Mouse (Mus musculus) lung, postnatal 25 days (tissue): Measurements from ENCODE around the gene Cask.

Experiments used
- DNase-seq: peaks from one replicate; pipeline ENCODE4 v3.0.0; 2022; ENCODE audit warnings: low spot score

Gene Cask

GRCm38 (mm10) chrX:13518019-13518418, 333.1 kb downstream of the Cask start:
- no peak for DNase-seq

- DNase-seq = no peak
Observed at GRCm38 (mm10) chrX:13516451-13516850, 334.7 kb downstream of the Cask start.

- no peak for DNase-seq
Observed at GRCm38 (mm10) chrX:13513864-13514263, 337.3 kb downstream of the Cask start.

- peak; percentile 24 for DNase-seq
Observed at GRCm38 (mm10) chrX:13513127-13513526, 338.0 kb downstream of the Cask start.

- peak; percentile 56 for DNase-seq
Observed at GRCm38 (mm10) chrX:13506376-13506775, 344.8 kb downstream of the Cask start.

GRCm38 (mm10) chrX:13504389-13504788, 346.8 kb downstream of the Cask start:
- no peak for DNase-seq

- no peak for DNase-seq
Observed at GRCm38 (mm10) chrX:13502862-13503375, 348.2 kb downstream of the Cask start.

- DNase-seq = no peak
Observed at GRCm38 (mm10) chrX:13500284-13500683, 350.9 kb downstream of the Cask start.

- DNase-seq = no peak
Observed at GRCm38 (mm10) chrX:13494892-13495703, 356.1 kb downstream of the Cask start.

- DNase-seq = no peak
Observed at GRCm38 (mm10) chrX:13492922-13493321, 358.2 kb downstream of the Cask start.

GRCm38 (mm10) chrX:13490941-13491340, 360.2 kb downstream of the Cask start:
- DNase-seq = no peak

GRCm38 (mm10) chrX:13489761-13490160, 361.4 kb downstream of the Cask start:
- DNase-seq = no peak

GRCm38 (mm10) chrX:13489001-13489400, 362.2 kb downstream of the Cask start:
- no peak for DNase-seq

- no peak for DNase-seq
Observed at GRCm38 (mm10) chrX:13484447-13484846, 366.7 kb downstream of the Cask start.

GRCm38 (mm10) chrX:13482576-13482975, 368.6 kb downstream of the Cask start:
- peak; percentile 43 for DNase-seq

- no peak for DNase-seq
Observed at GRCm38 (mm10) chrX:13479570-13479969, 371.6 kb downstream of the Cask start.

GRCm38 (mm10) chrX:13478298-13478697, 372.9 kb downstream of the Cask start:
- peak; percentile 41 for DNase-seq

GRCm38 (mm10) chrX:13477596-13477995, 373.6 kb downstream of the Cask start:
- no peak for DNase-seq

GRCm38 (mm10) chrX:13475382-13475781, 375.8 kb downstream of the Cask start:
- no peak for DNase-seq

- DNase-seq = no peak
Observed at GRCm38 (mm10) chrX:13472751-13473225, 378.4 kb downstream of the Cask start.

GRCm38 (mm10) chrX:13471925-13472324, 379.2 kb downstream of the Cask start:
- DNase-seq = no peak

GRCm38 (mm10) chrX:13469160-13470116, 381.7 kb downstream of the Cask start:
- DNase-seq = peak; percentile 84
